Mouse (Mus musculus) liver, postnatal 0 days (tissue): ENCODE results near the gene Olfr444. TPM values are rescaled to one million over a fixed set of nuclear protein-coding genes. Genes with fewer than 3 reads are reported as not detected.

Experiments used
- ATAC-seq: fragments of 200-750 bp; cut with Nextera tagmentation; 2 replicates; pipeline ENCODE4 v1.8.0; 2017; ENCODE audit warnings: mild to moderate bottlenecking, moderate library complexity
- DNase-seq: peaks from one replicate; pipeline ENCODE4 v3.0.0-alpha.2; 2016
- H3K27ac ChIP-seq: fragments of 300-500 bp; sonication (generic); 2 replicates; pipeline ENCODE4 v1.5.1; 2014; ENCODE audit warnings: antibody characterized with exemption, moderate library complexity, mild to moderate bottlenecking, low read depth
- H3K27me3 ChIP-seq: fragments of 300-500 bp; sonication (generic); 2 replicates; pipeline ENCODE4 v1.6.1; 2014; ENCODE audit warnings: low read length, control low read depth, mixed read lengths; ENCODE audit not compliant: insufficient read depth
- H3K36me3 ChIP-seq: fragments of 300-500 bp; sonication (generic); replicated peaks from 2 replicates; pipeline ENCODE4 v1.6.1; 2014; ENCODE audit warnings: mild to moderate bottlenecking, control low read depth, low read length, moderate library complexity, mixed read lengths; ENCODE audit not compliant: insufficient read depth
- H3K4me1 ChIP-seq: fragments of 300-500 bp; sonication (generic); 2 replicates; pipeline ENCODE4 v1.6.1; 2014; ENCODE audit warnings: antibody characterized with exemption, mild to moderate bottlenecking, control low read depth; ENCODE audit not compliant: insufficient read depth
- H3K4me2 ChIP-seq: fragments of 300-500 bp; sonication (generic); 2 replicates; pipeline ENCODE4 v1.6.1; 2014; ENCODE audit warnings: low read depth, mild to moderate bottlenecking, low read length, moderate library complexity, mixed read lengths
- H3K4me3 ChIP-seq: fragments of 300-500 bp; sonication (generic); 2 replicates; pipeline ENCODE4 v1.5.1; 2014; ENCODE audit warnings: low read depth, low read length
- H3K9ac ChIP-seq: fragments of 300-500 bp; sonication (generic); replicated peaks from 2 replicates; pipeline ENCODE4 v1.6.1; 2014; ENCODE audit warnings: mild to moderate bottlenecking, moderate library complexity
- H3K9me3 ChIP-seq: fragments of 300-500 bp; sonication (generic); 2 replicates; pipeline ENCODE4 v1.6.1; 2016; ENCODE audit warnings: mild to moderate bottlenecking, control low read depth, low read length, mixed read lengths
- CTCF ChIP-seq: sonication (generic); IDR thresholded peaks from 2 replicates; pipeline ENCODE4 v1.5.1; 2016; ENCODE audit warnings: antibody characterized with exemption, low read depth
- EP300 ChIP-seq: IDR thresholded peaks from 2 replicates; pipeline ENCODE4 v1.6.1; 2016; ENCODE audit warnings: antibody characterized with exemption, low read depth, mild to moderate bottlenecking
- WGBS: fragments of 180-500 bp; shearing (Covaris S2); extraction: QIAGEN DNeasy Blood & Tissue Kit; methylation state at CpG from one replicate; pipeline ENCODE4 v1.1.7; 2014; ENCODE audit not compliant: insufficient replicate concordance; 5-methylcytosine and 5-hydroxymethylcytosine counted together
- polyA plus RNA-seq: library from polyadenylated mRNA; unstranded; fragments of >200 nt; fragmentation: Nextera tagmentation; extraction: Ambion mirVana; gene quantifications from 2 replicates; pipeline ENCODE4 v1.2.1, GENCODE M21; 2015

The Olfr444 gene
- not detected in 2 replicates for polyA plus RNA-seq

- no peak within 1 kb of the TSS for H3K4me3 ChIP-seq
- H3K27me3 ChIP-seq = no peaks in the 10 kb centered on the region
- DNase-seq (no peak), ATAC-seq (no peak)
- H3K9me3 ChIP-seq = no peaks in the 10 kb centered on the region
- no peak within 1 kb of the TSS for H3K4me2 ChIP-seq
- no peak within 1 kb of the TSS for H3K27ac ChIP-seq
- H3K4me1 ChIP-seq = no peaks in the 10 kb centered on the region
- 68% methylated on average over 1 of the region's 1 CpGs for WGBS
- no peak for TF ChIP-seq EP300
- no peak for TF ChIP-seq CTCF
- no peaks in the 10 kb centered on the region for H3K36me3 ChIP-seq
- H3K9ac ChIP-seq = no peak within 1 kb of the TSS
Measured at GRCm38 (mm10) chr6:42948767-42949166, at the start of gene Olfr444. Gene Olfr444, plus strand, starts transcription at chr6:42949067.

DNA sequence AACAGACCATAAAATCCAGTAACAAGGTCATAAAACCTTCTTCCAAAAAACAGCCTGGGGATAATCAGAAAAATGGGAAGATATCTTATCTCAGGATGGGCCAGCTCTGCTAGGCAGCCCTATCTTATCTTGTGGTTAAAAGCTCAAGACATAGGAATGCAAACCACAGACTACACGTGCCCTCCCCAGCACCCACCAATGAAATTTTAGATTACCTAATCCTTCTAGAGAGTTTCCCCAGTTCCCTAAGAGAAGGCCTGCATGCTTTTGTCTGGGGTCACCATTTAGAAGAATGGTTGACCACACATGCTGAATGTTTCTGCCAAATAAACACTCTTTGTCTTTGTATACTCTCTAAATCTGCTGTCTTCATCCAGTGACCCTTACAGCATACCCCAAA lies 48.5 kb upstream of the Olfr444 start:
- H3K9ac ChIP-seq = no peak overlapping the region
- no peak overlapping the region for H3K4me2 ChIP-seq
- TF ChIP-seq EP300 = no peak
- no peak for TF ChIP-seq CTCF
- H3K27me3 ChIP-seq = no peaks in the 10 kb centered on the region
- no peak for ATAC-seq
- H3K36me3 ChIP-seq = no peaks in the 10 kb centered on the region
- H3K27ac ChIP-seq = no peak overlapping the region
- no peak for DNase-seq
- 5% methylated on average over 1 of the region's 1 CpGs for WGBS
- no peak overlapping the region for H3K4me3 ChIP-seq
- H3K9me3 ChIP-seq = no peaks in the 10 kb centered on the region
- H3K4me1 ChIP-seq = no peaks in the 10 kb centered on the region

GRCm38 (mm10) chr6:42908578-42908977 lies 40.3 kb upstream of the Olfr444 start, which contains the start of gene Olfr447:
Gene Olfr447, plus strand, starts transcription at chr6:42908878.
- no peak within 1 kb of the TSS for H3K4me3 ChIP-seq
- TF ChIP-seq CTCF (no peak), EP300 (no peak)
- DNase-seq = no peak

DNA sequence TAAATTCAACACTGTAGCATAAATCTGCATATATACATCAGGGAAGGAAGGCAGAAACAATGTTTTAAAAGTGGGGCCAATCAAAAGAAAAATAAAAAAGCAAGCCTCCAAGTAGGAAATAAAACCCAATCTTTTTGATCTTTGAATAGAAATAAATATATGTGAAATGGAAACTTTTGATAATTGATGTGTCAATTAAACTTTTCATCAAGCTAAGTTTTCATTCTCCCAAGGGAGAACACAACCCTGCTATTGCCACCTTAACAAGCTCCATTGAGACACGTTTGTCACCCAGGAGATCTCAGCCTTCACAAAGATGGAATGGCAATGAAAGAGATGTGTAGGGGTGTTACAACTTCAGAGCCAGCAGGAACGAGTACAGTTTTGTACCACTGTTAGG lies 27.8 kb upstream of the Olfr444 start, which contains the start of gene Olfr446:
TSS of gene Olfr446 (plus strand) at position 301 of the 400 bp plus-strand sequence.
- DNase-seq = no peak
- no peak for ATAC-seq

More at GRCm38 (mm10) chr6:42908578-42908977, 40.3 kb upstream of the Olfr444 start, which contains the start of gene Olfr447:
- H3K9me3 ChIP-seq = no peaks in the 10 kb centered on the region
- ATAC-seq = no peak
- no peaks in the 10 kb centered on the region for H3K27me3 ChIP-seq
- no peak within 1 kb of the TSS for H3K9ac ChIP-seq
- no peaks in the 10 kb centered on the region for H3K4me1 ChIP-seq
- H3K36me3 ChIP-seq = no peaks in the 10 kb centered on the region
- no peak within 1 kb of the TSS for H3K27ac ChIP-seq
- H3K4me2 ChIP-seq = no peak within 1 kb of the TSS

DNA sequence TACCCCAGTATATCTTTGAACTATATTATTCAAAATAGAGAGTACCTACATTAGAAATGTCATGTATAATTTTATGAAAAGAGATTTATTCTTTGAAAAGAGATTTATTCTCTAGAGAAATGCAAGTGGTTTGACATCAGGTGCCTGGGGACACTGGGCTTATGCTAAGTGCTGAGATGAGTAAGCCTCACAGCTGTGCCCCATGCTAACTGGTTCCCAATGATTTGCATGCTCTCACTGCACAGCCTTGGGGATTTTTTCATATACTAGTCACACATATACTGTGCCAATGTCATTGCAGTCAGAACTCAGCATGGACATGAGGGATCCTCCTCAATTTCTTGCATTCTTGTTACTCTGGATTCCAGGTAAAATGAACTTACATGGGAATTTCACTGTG lies 31.5 kb downstream of the Olfr444 start:
- Histone ChIP-seq H3K4me2 (no peak overlapping the region), H3K27me3 (no peaks in the 10 kb centered on the region), H3K36me3 (no peaks in the 10 kb centered on the region), H3K4me1 (no peaks in the 10 kb centered on the region), H3K9me3 (no peaks in the 10 kb centered on the region), H3K4me3 (no peak overlapping the region), H3K9ac (no peak overlapping the region), H3K27ac (no peak overlapping the region)
- TF ChIP-seq CTCF (no peak), EP300 (no peak)
- no peak for DNase-seq
- no peak for ATAC-seq

More for the DNA sequence above, 27.8 kb upstream of the Olfr444 start, which contains the start of gene Olfr446:
- TF ChIP-seq CTCF (no peak), EP300 (no peak)
- Histone ChIP-seq H3K27ac (no peak within 1 kb of the TSS), H3K4me2 (no peak within 1 kb of the TSS), H3K36me3 (no peaks in the 10 kb centered on the region), H3K4me1 (no peaks in the 10 kb centered on the region), H3K4me3 (no peak within 1 kb of the TSS), H3K9ac (no peak within 1 kb of the TSS), H3K9me3 (no peaks in the 10 kb centered on the region), H3K27me3 (no peaks in the 10 kb centered on the region)
- 44% methylated on average over 2 of the region's 2 CpGs for WGBS

Other genes with a start within 250 kb of the Olfr444 start
- 3.8 and 4.7 TPM in 2 replicates for gene Tcaf1, start 239.0 kb upstream of the Olfr444 start, polyA plus RNA-seq
- gene Olfr453, start 209.7 kb upstream of the Olfr444 start, polyA plus RNA-seq = not detected in 2 replicates
- not detected in 2 replicates for gene Olfr38, start 192.7 kb upstream of the Olfr444 start, polyA plus RNA-seq
- not detected in 2 replicates for gene Olfr452, start 164.0 kb upstream of the Olfr444 start, polyA plus RNA-seq
- not detected in 2 replicates for gene Olfr450, start 137.1 kb upstream of the Olfr444 start, polyA plus RNA-seq
- not detected in 2 replicates for gene Olfr449, start 114.7 kb upstream of the Olfr444 start, polyA plus RNA-seq
- gene Olfr448, start 58.6 kb upstream of the Olfr444 start, polyA plus RNA-seq = not detected in 2 replicates
- gene Olfr447, start 40.2 kb upstream of the Olfr444 start, polyA plus RNA-seq = not detected in 2 replicates
- not detected in 2 replicates for gene Olfr446, start 27.7 kb upstream of the Olfr444 start, polyA plus RNA-seq
- not detected in 2 replicates for gene Olfr441, start 157.3 kb downstream of the Olfr444 start, polyA plus RNA-seq
- gene Olfr237-ps1, start 197.5 kb downstream of the Olfr444 start, polyA plus RNA-seq = not detected in 2 replicates
- gene Olfr437, start 214.2 kb downstream of the Olfr444 start, polyA plus RNA-seq = not detected in 2 replicates
- not detected in 2 replicates for gene Olfr13, start 223.1 kb downstream of the Olfr444 start, polyA plus RNA-seq
- not detected in 2 replicates for gene Olfr435, start 248.1 kb downstream of the Olfr444 start, polyA plus RNA-seq